Mouse (Mus musculus): ENCODE measurements around the gene Mtmr2. TPM values are rescaled to one million over a fixed set of nuclear protein-coding genes. Genes with fewer than 3 reads are reported as not detected.
A peak's percentile ranks its signal among the peaks of the same experiment; 100 is the strongest.

Gene Mtmr2
- polyA plus RNA-seq, 1 experiment from 2014 or later: 76.7 TPM

DNA sequence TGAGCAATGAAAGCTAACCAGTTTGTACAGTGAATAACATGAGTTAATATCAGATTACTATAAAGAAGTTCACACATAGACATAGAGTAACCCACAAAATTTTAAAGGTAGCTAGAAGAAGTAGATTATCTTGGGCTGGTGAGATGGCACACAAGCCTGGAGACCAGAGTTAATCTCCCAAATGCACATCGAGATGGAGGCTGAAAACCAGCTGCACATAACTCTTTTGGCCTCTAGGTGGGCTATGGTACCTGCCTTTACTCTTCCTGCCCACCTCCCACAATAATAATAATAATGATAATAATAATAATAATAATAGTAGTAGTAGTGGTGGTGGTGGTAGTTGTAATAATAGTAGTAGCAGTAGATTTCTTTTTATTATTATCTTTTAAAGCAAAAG, 46.1 kb downstream of the Mtmr2 start:
- H3K4me2 ChIP-seq (ENCODE audit: low read length): no peak overlapping the region
- WGBS: 86% methylated on average over 1 of the region's 1 CpGs
- no peaks in the 10 kb centered on the region for H3K4me1 ChIP-seq (replicated peaks; ENCODE audit: insufficient read depth, low read length)
- ATAC-seq (replicated peaks; ENCODE audit: low FRiP score, low read depth): no peak
- no peak overlapping the region for H3K27ac ChIP-seq
- no peak for TF ChIP-seq CTCF (IDR thresholded peaks at IDR 0.05; ENCODE audit: low read depth)
- no peaks in the 10 kb centered on the region for H3K27me3 ChIP-seq (ENCODE audit: insufficient read depth, low read length)
- no peaks in the 10 kb centered on the region for H3K9me3 ChIP-seq (replicated peaks; ENCODE audit: low read length)
- DNase-seq (ENCODE audit: low spot score): no peak
- H3K36me3 ChIP-seq (ENCODE audit: insufficient read depth, low read length): peaks cover 43% of the 10 kb centered on the region
- no peak overlapping the region for H3K4me3 ChIP-seq (replicated peaks; ENCODE audit: low read depth, low read length)
- no peak overlapping the region for H3K9ac ChIP-seq (ENCODE audit: low read depth, low read length)

GRCm38 (mm10) chr9:13794756-13795155, 46.5 kb downstream of the Mtmr2 start:
- WGBS: 94% methylated on average over 2 of the region's 2 CpGs
- Histone ChIP-seq H3K4me2 (ENCODE audit: low read length) (no peak overlapping the region), H3K4me1 (replicated peaks; ENCODE audit: insufficient read depth, low read length) (no peaks in the 10 kb centered on the region), H3K9me3 (replicated peaks; ENCODE audit: low read length) (no peaks in the 10 kb centered on the region), H3K27me3 (ENCODE audit: insufficient read depth, low read length) (no peaks in the 10 kb centered on the region), H3K36me3 (ENCODE audit: insufficient read depth, low read length) (peaks cover 43% of the 10 kb centered on the region), H3K4me3 (replicated peaks; ENCODE audit: low read depth, low read length) (no peak overlapping the region), H3K27ac (no peak overlapping the region), H3K9ac (ENCODE audit: low read depth, low read length) (no peak overlapping the region)
- TF ChIP-seq CTCF (IDR thresholded peaks at IDR 0.05; ENCODE audit: low read depth): no peak
- ATAC-seq (replicated peaks; ENCODE audit: low FRiP score, low read depth) (no peak), DNase-seq (ENCODE audit: low spot score) (no peak)

DNA sequence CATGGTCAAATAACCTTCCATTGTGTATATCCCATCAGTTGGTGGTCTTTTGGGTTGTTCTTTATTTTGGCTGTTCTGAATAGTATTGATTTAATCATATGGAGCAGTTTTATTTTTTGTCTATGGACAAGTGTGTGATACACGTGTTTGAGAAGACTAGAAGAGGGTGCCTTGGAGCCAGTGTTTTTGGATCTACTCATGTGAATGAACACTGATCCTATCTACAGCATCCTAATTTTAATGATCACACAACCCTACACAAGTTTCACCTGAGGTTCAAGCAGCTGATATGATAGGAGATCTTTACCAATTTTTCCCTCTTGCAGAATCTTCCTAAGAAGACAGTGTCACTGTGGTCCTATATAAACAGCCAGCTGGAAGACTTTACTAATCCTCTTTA, 56.3 kb downstream of the Mtmr2 start:
- Histone ChIP-seq H3K27ac (no peak overlapping the region), H3K9me3 (replicated peaks; ENCODE audit: low read length) (no peaks in the 10 kb centered on the region), H3K36me3 (ENCODE audit: insufficient read depth, low read length) (peaks cover 36% of the 10 kb centered on the region), H3K27me3 (ENCODE audit: insufficient read depth, low read length) (no peaks in the 10 kb centered on the region), H3K4me3 (replicated peaks; ENCODE audit: low read depth, low read length) (no peak overlapping the region), H3K9ac (ENCODE audit: low read depth, low read length) (no peak overlapping the region), H3K4me2 (ENCODE audit: low read length) (no peak overlapping the region), H3K4me1 (replicated peaks; ENCODE audit: insufficient read depth, low read length) (no peaks in the 10 kb centered on the region)
- no peak for ATAC-seq (replicated peaks; ENCODE audit: low FRiP score, low read depth)
- WGBS: 79% methylated on average over 1 of the region's 1 CpGs
- TF ChIP-seq CTCF (IDR thresholded peaks at IDR 0.05; ENCODE audit: low read depth): no peak
- DNase-seq (ENCODE audit: low spot score): no peak

DNA sequence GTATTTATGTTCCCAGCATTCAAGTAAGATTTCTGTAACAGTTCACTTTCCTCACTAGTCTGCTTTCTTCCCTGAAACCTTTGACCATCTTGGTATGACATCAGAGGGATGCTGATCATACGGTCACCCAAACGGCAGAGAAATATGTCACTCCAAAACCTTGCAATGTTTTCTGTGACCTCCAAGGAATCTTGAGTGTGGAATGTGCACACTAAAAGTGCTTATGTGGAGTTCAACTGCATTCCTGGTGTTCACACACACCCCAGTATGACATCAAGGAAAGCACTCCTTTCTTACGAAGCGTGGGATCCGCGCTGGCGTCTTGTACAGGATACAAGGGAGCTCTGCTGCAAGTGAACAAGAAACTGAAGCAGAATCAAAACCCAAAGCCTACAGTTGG, 58.6 kb downstream of the Mtmr2 start:
- H3K4me2 ChIP-seq (ENCODE audit: low read length): no peak overlapping the region
- TF ChIP-seq CTCF (IDR thresholded peaks at IDR 0.05; ENCODE audit: low read depth): no peak
- H3K4me1 ChIP-seq (replicated peaks; ENCODE audit: insufficient read depth, low read length): no peaks in the 10 kb centered on the region
- H3K27ac ChIP-seq: no peak overlapping the region
- WGBS: 92% methylated on average over 7 of the region's 7 CpGs
- no peak for ATAC-seq (replicated peaks; ENCODE audit: low FRiP score, low read depth)
- no peak overlapping the region for H3K9ac ChIP-seq (ENCODE audit: low read depth, low read length)
- no peak overlapping the region for H3K4me3 ChIP-seq (replicated peaks; ENCODE audit: low read depth, low read length)
- no peaks in the 10 kb centered on the region for H3K27me3 ChIP-seq (ENCODE audit: insufficient read depth, low read length)
- DNase-seq (ENCODE audit: low spot score): no peak
- peaks cover 47% of the 10 kb centered on the region for H3K36me3 ChIP-seq (ENCODE audit: insufficient read depth, low read length)
- H3K9me3 ChIP-seq (replicated peaks; ENCODE audit: low read length): no peaks in the 10 kb centered on the region

GRCm38 (mm10) chr9:13807657-13808056, 59.4 kb downstream of the Mtmr2 start:
- Histone ChIP-seq H3K27me3 (ENCODE audit: insufficient read depth, low read length) (no peaks in the 10 kb centered on the region), H3K36me3 (ENCODE audit: insufficient read depth, low read length) (peaks cover 55% of the 10 kb centered on the region), H3K9me3 (replicated peaks; ENCODE audit: low read length) (no peaks in the 10 kb centered on the region), H3K4me2 (ENCODE audit: low read length) (no peak overlapping the region), H3K27ac (no peak overlapping the region), H3K9ac (ENCODE audit: low read depth, low read length) (no peak overlapping the region), H3K4me1 (replicated peaks; ENCODE audit: insufficient read depth, low read length) (no peaks in the 10 kb centered on the region), H3K4me3 (replicated peaks; ENCODE audit: low read depth, low read length) (no peak overlapping the region)
- no peak for ATAC-seq (replicated peaks; ENCODE audit: low FRiP score, low read depth)
- DNase-seq (ENCODE audit: low spot score): no peak
- WGBS: 90% methylated on average over 5 of the region's 5 CpGs
- no peak for TF ChIP-seq CTCF (IDR thresholded peaks at IDR 0.05; ENCODE audit: low read depth)

- TF ChIP-seq CTCF (IDR thresholded peaks at IDR 0.05; ENCODE audit: low read depth): peak; percentile 58
- Histone ChIP-seq H3K9me3 (replicated peaks; ENCODE audit: low read length) (no peaks in the 10 kb centered on the region), H3K27ac (no peak overlapping the region), H3K9ac (ENCODE audit: low read depth, low read length) (no peak overlapping the region), H3K27me3 (ENCODE audit: insufficient read depth, low read length) (no peaks in the 10 kb centered on the region), H3K4me2 (ENCODE audit: low read length) (no peak overlapping the region), H3K4me1 (replicated peaks; ENCODE audit: insufficient read depth, low read length) (no peaks in the 10 kb centered on the region), H3K4me3 (replicated peaks; ENCODE audit: low read depth, low read length) (no peak overlapping the region), H3K36me3 (ENCODE audit: insufficient read depth, low read length) (peaks cover 52% of the 10 kb centered on the region)
- DNase-seq (ENCODE audit: low spot score): peak; percentile 19
- ATAC-seq (replicated peaks; ENCODE audit: low FRiP score, low read depth): no peak
Measured at GRCm38 (mm10) chr9:13809937-13810336, 61.7 kb downstream of the Mtmr2 start.

GRCm38 (mm10) chr9:13818369-13818768, 70.2 kb downstream of the Mtmr2 start:
- Histone ChIP-seq H3K9ac (ENCODE audit: low read depth, low read length) (no peak overlapping the region), H3K4me2 (ENCODE audit: low read length) (no peak overlapping the region), H3K4me3 (replicated peaks; ENCODE audit: low read depth, low read length) (no peak overlapping the region), H3K27ac (no peak overlapping the region), H3K27me3 (ENCODE audit: insufficient read depth, low read length) (no peaks in the 10 kb centered on the region), H3K9me3 (replicated peaks; ENCODE audit: low read length) (no peaks in the 10 kb centered on the region), H3K36me3 (ENCODE audit: insufficient read depth, low read length) (peaks cover 44% of the 10 kb centered on the region), H3K4me1 (replicated peaks; ENCODE audit: insufficient read depth, low read length) (no peaks in the 10 kb centered on the region)
- 60% methylated on average over 9 of the region's 9 CpGs for WGBS
- TF ChIP-seq CTCF (IDR thresholded peaks at IDR 0.05; ENCODE audit: low read depth): no peak
- peak; percentile 32 for DNase-seq (ENCODE audit: low spot score)
- peak; percentile 29; the same call in 1 of the 2 replicates for ATAC-seq (replicated peaks; ENCODE audit: low FRiP score, low read depth)

Data from kidney, postnatal 0 days (tissue).